Mouse (Mus musculus): ENCODE data around the gene Cald1.

The Cald1 gene

GRCm38 (mm10) chr6:34721740-34722139 lies 123.4 kb downstream of the Cald1 start:
- no peak for DNase-seq

DNA sequence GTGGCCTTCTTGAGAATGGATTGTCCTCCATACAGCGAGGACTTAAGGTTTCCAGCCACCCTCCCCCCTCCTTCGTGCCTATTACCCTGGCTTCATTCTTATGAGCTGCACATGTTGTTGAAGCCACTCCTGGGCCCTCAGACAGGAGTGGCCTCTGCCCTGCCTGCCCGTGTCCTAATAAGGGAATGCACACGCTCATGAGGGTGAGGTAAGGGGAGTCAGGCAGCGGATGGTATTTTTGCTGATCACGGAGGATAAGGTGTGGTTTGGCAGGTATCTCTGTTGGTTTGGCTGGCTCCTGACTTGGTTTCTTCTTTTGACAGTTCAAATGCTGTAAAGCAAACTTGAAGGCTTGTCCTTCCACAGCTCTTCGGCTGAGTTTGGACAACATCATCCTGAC lies 124.4 kb downstream of the Cald1 start:
- DNase-seq = no peak

GRCm38 (mm10) chr6:34723250-34723904 lies 125.1 kb downstream of the Cald1 start:
- DNase-seq = no peak

DNA sequence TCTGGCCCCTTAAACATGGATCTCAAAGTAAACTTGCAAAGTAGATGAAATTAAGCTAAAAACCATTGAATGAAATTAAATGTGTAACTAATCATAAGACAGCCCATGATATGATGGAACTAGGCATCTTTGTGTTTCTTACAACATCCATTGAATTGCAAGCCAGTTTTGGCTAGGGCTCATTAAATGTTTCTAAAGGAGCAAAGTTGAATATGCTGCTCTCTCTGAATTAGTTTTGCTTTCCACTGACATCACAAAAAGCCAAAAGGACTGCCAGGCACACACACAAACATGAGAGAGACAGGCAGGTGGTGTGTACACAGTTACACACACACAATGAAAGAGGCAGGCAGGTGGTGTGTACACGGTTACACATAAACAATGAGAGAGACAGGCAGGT lies 127.4 kb downstream of the Cald1 start:
- DNase-seq = no peak

DNA sequence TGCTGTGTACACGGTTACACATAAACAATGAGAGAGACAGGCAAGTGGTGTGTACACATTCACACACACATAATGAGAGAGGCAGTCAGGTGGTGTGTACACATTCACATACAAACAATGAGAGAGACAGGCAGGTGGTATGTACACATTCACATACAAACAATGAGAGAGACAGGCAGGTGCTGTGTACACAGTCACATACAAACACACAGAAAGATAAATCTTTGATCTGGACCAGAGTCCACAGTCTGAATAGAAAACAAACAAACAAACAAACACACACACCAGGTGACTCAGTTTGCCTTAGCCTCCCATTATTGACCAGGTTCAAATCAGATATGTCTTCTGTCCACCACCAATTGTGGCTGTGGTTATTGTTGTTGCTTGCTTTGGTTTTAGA lies 127.8 kb downstream of the Cald1 start:
- DNase-seq = no peak

DNA sequence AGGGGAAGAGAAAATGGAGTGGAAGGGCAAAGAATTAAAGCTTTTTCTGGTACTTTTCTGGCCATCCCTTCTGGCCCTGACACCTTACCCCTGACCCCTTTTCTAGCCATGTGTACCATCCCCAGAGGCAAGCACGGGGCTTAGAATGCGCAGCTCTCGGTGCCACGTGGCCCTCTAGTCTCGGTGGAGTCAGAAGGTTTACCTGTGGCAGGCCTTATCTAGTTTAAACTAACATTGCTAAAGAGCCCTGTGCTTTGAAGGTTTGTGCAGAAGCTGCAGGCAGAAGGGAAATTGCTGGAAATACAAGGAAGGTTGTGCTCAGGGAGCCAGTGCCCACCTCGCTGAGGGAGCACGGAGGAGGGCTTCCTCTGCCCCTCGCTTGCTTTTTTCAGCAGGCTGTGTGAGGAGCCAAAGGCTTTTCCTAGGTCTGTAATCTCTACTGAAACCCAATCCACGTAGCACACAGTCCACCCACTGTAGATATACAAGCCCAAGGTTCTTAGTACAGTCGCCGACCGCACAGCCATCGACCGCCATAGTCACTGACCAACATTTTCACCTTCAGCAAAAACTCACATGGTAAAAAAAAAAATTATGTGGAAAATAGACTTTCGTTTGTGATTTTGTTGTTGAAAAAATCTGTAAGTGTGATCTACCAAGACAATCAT lies 129.2 kb downstream of the Cald1 start:
- DNase-seq = no peak

- no peak for DNase-seq
Observed at GRCm38 (mm10) chr6:34729449-34730151, 131.3 kb downstream of the Cald1 start.

DNA sequence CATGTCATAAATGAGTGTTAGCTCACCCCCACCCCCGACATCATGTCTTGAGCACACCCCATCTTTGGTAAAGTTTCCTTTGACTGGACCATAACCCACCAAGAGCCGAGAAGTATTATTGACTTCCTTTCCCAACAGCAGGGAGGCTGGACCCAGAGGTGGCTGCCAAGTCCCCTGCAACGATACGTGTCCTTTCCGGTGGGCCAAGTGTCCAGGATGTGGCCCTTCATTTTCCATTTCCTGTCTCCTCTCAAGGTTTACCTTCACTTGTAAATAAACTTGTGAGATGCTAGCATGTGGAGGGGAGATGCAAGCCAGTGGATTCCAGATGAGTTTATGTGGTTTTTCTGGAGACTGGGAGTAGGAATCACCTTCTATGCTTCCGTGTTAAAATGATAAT lies 132.7 kb downstream of the Cald1 start:
- DNase-seq = no peak

DNA sequence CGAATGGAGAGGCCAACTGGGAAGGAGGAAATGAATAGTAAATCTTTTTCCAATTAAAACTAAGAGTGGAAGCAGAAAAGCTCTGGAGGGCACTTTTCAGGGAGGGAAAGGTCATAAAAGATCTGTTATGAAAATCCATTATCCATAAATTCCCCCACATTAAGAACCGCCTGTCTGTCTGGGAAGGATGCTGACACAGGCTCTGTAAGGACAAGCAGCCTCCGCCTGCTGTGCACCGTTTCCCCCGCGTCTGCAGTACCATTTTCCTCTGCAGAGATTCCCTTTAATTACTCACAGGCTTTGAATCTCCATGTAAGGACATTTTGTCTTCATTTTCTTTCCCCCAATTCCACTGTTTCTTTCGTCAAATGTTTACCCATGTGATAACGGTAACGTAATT lies 133.2 kb downstream of the Cald1 start:
- DNase-seq = no peak

DNA sequence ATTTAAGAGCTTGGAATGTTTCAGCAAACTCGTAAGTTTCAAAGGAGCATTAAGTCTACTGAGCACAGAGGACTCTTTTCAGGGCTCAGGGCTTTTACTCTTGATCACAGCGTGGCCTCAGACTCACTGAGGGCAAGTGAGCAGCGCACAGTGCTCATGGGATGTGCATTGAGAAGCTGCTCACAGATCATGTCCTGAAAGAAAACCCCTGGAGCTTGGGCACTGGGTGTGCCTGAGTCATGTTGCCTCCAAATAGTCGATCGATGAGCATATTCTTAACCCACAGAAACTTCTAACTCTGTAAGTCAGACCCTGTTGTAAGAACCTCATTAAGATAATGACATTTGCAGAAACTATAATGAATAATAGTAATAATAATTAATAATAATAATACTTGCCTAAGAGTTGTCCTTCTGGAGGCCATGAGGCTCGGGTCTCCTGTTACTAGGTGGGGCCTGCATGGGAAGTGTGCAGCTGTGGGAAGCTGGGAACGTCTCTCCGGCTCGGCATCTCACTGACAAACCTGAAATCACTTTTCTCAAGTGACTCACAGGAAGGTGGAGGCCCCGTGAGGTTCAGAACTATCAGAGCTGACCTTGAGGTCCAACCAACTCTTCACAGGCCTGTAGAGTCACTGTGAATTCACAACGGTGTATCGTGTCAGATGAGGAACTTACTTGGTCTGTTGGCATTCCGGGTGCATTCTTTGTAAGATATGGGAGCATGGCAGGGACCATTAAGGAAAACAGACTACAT lies 136.8 kb downstream of the Cald1 start:
- no peak for DNase-seq

- DNase-seq = no peak
Observed at GRCm38 (mm10) chr6:34736934-34737333, 138.6 kb downstream of the Cald1 start.

GRCm38 (mm10) chr6:34743946-34744345 lies 145.6 kb downstream of the Cald1 start:
- DNase-seq = no peak

DNA sequence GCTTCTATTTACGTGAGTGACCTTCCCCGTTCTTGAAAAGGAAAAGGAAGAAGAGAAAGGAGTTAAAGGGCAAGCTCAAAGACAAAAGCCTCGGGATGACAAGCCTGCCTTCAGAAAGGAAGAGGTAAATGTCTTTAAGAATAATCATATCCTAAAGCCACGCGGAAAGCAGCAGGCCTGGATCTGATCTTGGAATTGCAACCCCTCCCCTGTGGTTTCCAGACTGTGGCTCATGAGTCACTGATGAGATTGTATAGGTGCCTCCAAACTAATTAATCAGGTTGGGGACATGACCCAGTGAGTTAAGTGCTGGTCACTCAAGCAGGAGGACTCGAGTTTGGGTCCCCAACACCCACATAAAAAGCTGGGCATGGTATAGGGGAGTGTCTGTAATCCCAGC lies 149.5 kb downstream of the Cald1 start:
- DNase-seq = no peak

- no peak for DNase-seq
Observed at GRCm38 (mm10) chr6:34748566-34748965, 150.3 kb downstream of the Cald1 start.

GRCm38 (mm10) chr6:34749526-34749925 lies 151.2 kb downstream of the Cald1 start:
- no peak for DNase-seq

DNA sequence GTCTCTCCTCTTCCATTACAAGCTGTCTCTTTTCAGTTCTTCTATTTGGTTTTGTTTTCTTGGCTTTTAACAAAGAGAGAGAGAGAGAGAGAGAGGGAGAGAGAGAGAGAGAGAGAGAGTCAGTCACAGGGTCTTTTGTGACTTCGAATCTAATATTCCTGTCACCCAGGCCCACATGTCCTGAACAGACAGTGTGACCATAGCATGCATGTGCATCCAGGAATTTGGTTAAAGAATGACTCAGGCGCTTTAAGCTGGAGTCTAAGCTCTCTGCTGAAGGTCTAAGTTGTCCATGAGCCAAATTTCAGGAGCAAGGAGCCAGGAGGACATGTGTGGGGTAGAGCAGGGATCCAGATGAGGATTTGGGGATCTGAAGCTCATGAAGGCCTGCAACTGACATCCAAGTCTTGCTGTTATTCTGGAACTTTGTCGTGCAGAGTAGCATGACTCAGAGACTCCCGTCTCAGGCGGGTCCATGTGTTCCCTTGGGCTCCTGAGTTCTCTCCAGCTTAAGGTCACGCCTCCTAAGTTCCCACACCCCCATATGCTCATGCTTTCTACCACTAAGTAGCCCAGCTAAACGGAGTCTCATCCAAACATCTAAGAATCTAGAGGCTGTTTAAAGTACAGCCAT lies 152.3 kb downstream of the Cald1 start:
- DNase-seq = no peak

- DNase-seq = no peak
Observed at GRCm38 (mm10) chr6:34751625-34752024, 153.3 kb downstream of the Cald1 start.

- peak; percentile 47 for DNase-seq
Observed at GRCm38 (mm10) chr6:34754448-34754847, 156.1 kb downstream of the Cald1 start.

- no peak for DNase-seq
Observed at GRCm38 (mm10) chr6:34758340-34758739, 160.0 kb downstream of the Cald1 start.

DNA sequence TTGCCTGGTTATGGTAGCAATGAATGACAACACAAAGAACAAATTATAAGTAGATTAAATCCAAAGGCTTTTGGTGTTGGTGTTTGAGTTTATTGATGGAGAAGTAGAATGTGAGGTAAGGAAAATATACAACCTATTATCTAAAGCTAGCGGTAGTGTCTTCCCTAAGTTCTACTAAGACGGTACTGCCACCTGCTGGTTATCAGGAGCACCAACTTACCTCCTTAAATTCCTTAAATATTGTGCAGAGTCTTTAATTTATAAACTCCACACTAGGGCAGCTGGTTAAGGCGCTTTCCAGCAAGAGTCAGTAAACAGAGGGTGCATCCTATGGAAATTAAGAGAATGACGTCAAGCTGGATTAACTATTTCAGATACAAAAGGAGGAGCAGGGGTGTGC lies 161.7 kb downstream of the Cald1 start:
- DNase-seq = peak; percentile 31

GRCm38 (mm10) chr6:34765721-34766120 lies 167.4 kb downstream of the Cald1 start:
- DNase-seq = no peak

DNA sequence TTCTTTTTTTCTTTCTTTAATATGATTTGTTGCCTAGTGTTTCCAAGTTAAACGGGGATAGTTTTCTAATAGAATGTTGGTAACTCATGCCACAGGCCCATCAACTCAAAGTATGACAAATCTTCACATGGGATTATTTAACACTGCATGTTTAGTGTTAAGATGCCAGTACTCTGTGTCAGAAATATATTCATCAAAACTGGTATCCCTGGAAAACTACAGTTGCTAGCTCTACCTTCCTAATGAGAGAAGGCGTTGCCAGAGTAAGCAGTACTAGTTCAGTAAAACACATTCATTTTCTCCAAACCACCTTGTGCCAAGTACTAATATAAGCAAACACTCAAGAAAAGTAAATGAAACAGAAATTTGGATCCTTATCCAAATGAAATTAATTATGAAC lies 171.7 kb downstream of the Cald1 start:
- DNase-seq = no peak

DNA sequence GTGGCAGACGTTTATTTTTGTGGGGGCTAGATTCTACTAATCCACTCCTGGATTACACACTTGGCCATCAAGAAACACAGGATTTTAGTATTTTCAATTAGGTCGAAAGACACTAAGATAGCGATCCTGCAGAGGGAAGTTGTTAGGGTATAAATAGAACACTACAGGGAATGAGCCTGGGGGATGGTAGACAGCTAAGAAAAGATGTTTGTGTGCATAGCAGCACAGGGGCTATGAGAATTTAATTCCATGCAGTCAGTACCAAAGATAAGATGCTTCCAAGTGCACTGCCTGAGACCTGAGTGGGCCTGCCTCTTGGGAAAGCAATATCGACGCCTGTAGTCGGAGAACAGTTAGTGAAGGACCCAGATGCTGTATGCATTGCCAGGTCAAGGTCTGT lies 172.2 kb downstream of the Cald1 start:
- no peak for DNase-seq
